Mouse (Mus musculus): ENCODE results near the gene Myo18a.
A peak's percentile ranks its signal among the peaks of the same experiment; 100 is the strongest.

Myo18a gene

DNA sequence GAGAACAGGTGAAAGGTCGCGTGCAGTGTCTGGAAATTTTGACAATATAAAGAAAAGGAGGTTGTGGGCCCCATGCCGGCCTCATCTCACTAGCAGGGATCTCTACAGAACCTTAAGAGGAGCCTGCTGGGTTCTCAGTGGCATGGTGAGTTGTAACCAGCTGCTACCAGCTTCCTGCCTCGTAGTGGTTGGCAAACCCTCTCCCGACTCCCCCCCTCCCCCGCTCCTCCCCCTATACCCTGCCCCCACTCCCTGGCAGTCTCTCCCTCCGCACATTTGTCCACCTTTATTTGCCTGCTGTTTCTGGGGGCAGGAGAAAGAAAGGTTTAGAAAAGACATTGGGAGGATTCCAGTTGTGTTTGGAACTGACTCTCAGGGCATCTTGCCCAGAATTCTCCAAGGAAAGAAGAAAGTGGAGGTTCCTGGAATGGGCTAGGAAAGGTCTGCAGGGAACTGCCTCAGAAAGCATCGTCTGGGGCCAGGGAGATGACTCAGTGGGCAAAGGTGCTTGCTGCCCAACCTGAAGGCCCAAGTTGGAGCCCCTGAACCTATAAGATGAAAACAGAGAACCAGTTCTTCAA lies 138.8 kb downstream of the Myo18a start:
- DNase-seq, result no peak

DNA sequence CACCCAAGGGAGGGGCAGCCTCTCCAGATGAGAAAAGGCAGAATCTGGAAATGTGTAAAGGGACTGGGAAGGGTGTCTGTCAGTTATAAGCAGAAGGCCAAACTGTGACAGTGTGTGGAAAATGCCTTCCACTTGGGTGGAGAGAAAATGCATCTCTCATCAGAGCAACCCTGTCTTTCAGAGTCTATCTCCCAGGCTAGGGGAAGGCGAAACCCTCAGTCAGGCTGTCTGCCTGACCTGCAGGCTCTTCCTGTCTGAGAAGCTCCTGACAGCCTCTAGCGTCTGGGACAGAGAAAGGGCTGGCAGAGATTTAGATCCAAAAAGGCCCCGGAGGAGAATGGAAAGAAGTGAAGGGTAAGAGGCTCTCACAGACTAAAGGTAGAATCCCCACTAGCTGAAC lies 140.7 kb downstream of the Myo18a start:
- DNase-seq, result no peak

GRCm38 (mm10) chr11:77904707-77905106 lies 141.7 kb downstream of the Myo18a start:
- DNase-seq, result no peak

DNA sequence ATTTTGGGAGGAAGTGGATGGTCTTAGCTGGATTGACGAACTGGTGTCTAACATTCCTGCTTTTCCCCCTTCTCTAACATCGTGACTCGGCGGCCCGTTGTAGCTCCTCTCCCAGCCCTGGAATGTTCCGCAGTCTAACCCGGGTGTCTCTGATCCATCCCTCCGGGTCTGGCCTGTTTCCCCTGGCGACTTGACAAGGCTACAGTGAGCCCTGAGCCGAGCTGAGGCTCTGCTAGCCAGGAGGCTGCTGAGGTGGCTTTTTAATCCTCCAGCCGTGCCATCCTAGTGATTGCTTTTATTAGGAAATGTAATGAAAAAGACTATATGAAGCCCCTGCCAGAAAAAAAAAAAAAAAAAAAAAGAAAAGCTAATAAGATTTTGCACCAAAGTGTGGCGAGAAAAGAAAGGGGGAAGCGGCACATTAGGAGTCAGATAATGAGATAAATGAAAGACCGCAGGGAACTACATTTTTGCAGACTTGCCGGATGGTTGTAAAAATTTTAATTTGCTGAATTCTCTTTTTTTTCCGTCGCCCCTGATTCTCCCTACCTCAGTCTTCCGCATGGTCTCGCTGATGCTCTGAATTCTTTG lies 143.1 kb downstream of the Myo18a start:
- no peak for DNase-seq

DNA sequence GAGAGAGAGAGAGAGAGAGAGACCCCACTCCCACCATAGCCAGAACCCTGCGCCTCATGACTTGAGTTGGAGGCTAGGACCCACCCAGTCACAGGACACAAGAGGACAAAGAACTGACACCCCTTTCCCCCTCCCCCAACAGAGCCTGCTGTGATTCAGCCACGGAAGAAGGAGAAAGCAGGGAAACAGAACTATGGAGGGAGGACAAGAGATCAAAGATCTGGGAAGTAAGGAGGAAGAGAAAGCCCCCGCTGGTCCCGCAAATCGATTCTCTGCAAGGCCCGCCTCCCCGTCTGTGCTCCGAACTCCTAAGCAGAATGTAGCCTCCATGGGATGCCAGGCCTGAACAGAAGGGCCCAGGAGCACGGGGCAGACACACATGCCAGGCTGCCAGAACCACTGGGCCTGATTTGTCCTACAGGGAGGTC lies 143.7 kb downstream of the Myo18a start:
- DNase-seq, result no peak

DNA sequence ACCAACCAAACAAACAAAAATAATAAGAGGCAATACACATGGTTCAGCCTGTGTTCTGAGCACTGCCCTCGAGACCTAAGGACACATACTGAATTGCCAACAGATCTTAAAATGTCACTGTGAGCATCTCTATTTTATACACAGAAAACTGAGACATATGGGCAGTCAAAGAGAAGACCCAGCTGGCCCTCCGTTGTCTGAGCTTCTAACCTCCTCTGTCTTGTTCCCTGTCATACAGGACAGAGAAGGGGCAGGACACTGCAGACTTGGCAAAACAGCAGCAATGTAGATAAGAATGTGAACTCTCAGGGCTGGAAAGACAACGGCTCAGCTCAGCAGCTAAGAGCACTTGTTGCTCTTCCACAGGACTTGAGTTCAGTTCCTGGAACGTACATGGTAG lies 145.4 kb downstream of the Myo18a start:
- no peak for DNase-seq

GRCm38 (mm10) chr11:77909376-77909775 lies 146.3 kb downstream of the Myo18a start:
- no peak for DNase-seq

GRCm38 (mm10) chr11:77909776-77910175 lies 146.7 kb downstream of the Myo18a start:
- DNase-seq, result no peak

DNA sequence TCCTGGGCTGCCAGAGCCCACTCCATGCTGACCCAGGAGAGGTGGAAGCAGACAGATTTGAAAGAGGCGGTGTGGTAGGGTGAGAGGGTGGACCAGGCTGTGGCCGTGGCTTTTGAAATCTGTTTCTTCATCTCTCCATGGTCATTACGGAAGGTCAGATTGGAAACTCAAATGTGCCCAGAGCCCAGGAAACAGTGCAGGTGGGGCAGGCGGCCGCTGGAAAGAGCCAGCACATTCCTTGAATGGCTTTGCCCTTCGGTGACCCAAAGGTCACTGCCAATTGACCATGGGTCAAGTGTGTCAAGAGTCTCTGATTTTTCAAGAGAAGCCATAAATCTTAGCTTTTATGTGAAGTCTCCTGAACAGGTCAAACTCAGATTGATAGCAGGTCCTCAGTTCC lies 150.5 kb downstream of the Myo18a start:
- DNase-seq, result peak; percentile 20

DNA sequence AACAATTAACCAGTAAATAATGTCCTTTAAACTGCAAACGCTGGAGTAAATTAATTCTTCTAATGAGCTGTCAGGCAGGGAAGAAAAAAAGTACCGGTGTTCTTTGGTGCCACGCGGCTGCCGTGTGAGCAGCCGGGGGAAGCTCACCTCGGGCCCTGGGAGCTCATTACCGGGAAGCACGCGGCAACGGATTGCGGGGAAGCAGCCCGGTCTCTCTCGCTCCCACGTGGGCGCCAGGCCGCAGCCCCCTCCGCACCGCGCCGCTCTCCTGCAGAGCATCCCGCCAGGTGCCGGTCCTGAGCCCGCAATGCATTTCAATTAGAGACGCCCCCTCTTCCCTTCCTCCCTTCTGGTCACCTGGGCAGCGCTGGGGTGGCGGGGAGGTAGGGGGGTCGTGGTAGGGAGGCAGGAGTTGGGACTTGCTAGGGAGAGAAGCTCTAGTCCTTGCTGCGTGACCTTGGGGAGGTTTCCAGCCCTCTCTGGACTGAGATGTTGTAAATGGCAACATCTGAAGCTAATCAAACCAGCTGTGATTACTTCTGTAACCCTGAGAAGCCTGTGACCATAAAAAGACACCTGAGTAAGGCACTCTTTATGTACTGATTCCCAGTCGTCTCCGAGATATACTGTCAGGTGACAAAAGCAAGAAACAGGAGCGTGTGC lies 151.7 kb downstream of the Myo18a start:
- DNase-seq, result no peak
